Mouse (Mus musculus) embryo, embryonic 9.5 days (tissue): ENCODE data around the gene Ripor2.
"Not testable (repeated sequence)": the region's sequence is repeated elsewhere in the genome, so short reads cannot be mapped to it uniquely, and the experiment has no call there.

Experiments
- DNase-seq: peaks from one replicate; pipeline ENCODE4 v3.0.0-alpha.2; 2017; ENCODE audit errors: extremely low spot score

Gene Ripor2

GRCm38 (mm10) chr13:24761403-24762227 is 179.6 kb downstream of the Ripor2 start, which contains the start of gene Gmnn:
Gmnn (minus strand) TSS chr13:24761923.
- peak; percentile 92 for DNase-seq

DNA sequence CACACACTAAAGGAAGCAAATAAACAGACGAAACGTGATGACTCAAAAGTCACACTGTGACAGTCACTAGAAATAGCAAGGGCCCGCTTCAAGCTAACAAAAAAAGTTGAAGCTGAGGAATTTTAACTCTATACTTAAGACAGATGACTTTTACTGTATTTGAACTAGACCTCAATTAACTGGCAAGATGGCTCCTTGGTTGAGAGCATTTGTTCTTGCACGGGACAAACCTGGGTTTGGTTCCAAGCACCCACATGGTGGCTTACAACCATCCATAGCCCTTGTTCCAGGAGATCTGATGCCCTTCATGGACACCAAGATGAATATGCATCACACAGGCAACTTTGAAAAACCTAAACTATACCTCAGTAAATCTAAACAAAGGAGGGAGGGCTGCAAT is 180.3 kb downstream of the Ripor2 start:
- DNase-seq, result no peak

- not testable (repeated sequence) for DNase-seq
Measured at GRCm38 (mm10) chr13:24767809-24768208, 185.8 kb downstream of the Ripor2 start.

GRCm38 (mm10) chr13:24771482-24771881 is 189.5 kb downstream of the Ripor2 start:
- DNase-seq, result not testable (repeated sequence)

DNA sequence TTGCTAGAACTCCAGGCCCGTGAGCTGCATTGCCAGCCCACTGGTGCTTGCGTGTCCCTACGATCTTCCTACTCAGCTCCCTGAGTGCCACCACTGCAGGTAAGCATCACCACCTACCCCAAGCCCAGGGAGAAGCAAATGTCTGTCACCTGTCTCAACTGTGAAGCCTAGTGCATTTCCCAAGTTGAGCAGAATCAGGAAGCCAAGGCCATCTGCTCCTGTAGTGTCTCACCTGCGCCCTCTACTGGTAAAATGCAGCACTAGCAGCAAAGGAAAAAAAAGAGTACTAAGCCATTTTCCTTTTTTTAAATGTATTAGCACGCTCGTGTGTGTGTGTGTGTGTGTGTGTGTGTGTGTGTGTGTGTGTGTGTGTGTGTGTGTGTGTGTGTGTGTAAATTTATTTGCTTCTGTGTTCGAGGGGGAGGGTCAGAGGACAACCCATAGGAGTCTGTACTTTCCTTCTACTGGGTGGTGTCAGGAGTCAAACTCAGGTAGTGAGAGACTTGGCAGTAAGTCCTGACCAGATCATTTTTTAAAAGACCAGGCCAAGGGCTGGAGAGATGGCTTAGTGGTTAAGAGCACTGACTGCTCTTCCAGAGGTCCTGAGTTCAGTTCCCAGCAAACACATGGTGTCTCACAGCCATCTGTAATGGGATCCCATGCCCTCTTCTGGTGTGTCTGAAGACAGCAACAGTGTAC is 194.3 kb downstream of the Ripor2 start:
- peak; percentile 46 for DNase-seq

DNA sequence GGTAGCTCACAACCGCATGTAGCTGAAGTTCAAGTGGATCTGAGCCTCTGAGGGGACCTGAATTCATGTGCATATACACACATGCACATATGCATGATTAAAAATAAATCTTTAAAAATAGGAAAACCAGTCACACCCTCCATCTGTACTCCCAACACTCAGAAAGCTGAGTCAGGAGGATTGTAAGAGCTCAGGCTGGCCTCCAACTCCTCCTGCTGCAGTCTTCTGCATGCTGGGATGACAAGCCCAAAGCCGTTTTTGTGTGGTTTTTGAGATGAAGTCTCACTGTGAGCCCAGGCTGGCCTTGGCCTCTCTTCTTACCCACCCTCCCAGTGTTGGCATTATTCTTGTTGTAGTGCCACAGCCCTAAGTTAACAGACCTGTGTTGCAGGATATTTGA is 196.0 kb downstream of the Ripor2 start:
- DNase-seq, result no peak

DNA sequence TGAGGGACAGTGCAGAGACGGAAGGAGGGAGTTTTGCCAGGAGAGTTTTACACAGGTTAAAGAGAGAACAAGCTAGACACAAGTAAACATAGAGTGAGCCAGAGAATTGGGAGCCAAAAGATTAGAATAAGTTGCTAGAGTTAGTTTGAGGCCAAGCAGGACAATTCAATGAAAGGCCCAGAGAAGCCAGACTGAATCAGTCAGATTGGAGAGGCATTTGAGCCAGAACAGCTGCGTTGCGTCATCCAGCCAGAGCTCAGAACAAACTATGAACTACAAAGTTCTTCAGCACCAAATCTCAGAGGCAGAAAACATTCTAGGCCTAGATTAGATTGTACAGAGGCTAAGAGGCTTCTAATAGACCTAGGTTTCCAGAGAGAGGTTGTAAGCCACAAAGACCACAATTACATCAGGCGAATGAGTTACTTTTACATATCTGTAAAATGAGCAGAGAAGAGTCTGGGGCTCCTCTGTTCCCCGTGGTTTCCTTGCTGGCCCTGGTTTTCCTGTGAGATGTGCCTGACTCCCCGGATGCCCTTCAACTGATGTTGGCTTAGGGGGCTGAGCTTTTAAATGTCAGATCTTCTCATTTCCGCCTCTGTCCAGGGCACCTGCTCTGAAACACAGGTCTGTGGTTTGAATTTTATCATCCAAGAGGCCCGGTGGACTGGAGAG is 196.9 kb downstream of the Ripor2 start:
- no peak for DNase-seq

DNA sequence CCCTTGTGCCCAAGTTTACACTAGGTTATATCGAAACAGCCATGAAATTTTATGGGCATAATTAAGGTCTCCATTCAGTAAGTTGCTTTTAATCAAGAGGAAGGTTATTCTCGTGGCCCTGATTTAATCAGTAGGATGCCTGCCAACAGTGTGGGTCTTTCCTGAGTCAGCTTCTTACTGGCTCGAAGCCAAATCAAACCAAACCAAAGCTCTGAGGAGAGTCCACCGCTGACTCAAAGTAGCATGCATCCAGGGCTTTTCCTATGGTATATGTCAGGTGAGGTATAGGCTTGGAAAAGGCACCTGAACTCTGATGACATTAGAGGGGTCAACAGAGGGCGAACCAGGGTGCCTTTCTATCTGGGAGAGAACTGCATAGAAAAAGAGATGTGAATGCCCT is 199.9 kb downstream of the Ripor2 start:
- no peak for DNase-seq
